Mouse (Mus musculus): Measurements from ENCODE around the gene Zfyve1. TPM values are rescaled to one million over a fixed set of nuclear protein-coding genes. Genes with fewer than 3 reads are reported as not detected.

Gene Zfyve1
- polyA plus RNA-seq, 1 experiment from 2014 or later, result 16.2 TPM

GRCm38 (mm10) chr12:83544791-83545190 is 52.2 kb downstream of the Zfyve1 start:
- no peak overlapping the region for H3K27ac ChIP-seq (replicated peaks; ENCODE audit: low read depth, low read length)

GRCm38 (mm10) chr12:83543997-83544396 is 53.0 kb downstream of the Zfyve1 start:
- H3K4me3 ChIP-seq (ENCODE audit: low read depth, low read length), result no peak overlapping the region
- H3K9ac ChIP-seq (ENCODE audit: low read length), result no peak overlapping the region
- H3K36me3 ChIP-seq (ENCODE audit: control insufficient read depth, insufficient read depth, low read length), result peaks cover 14% of the 10 kb centered on the region
- H3K27me3 ChIP-seq (ENCODE audit: control insufficient read depth, insufficient read depth, low read length), result no peaks in the 10 kb centered on the region
- H3K4me2 ChIP-seq (ENCODE audit: low read depth, severe bottlenecking), result no peak overlapping the region
- WGBS, result 83% methylated on average over 7 of the region's 7 CpGs
- ATAC-seq (ENCODE audit: insufficient number of reproducible peaks, low FRiP score, low TSS enrichment, low read depth), result no peak
- no peaks in the 10 kb centered on the region for H3K4me1 ChIP-seq (ENCODE audit: control insufficient read depth, insufficient read depth, low read length)
- DNase-seq (ENCODE audit: low spot score), result no peak
- H3K27ac ChIP-seq (replicated peaks; ENCODE audit: low read depth, low read length), result no peak overlapping the region
- no peaks in the 10 kb centered on the region for H3K9me3 ChIP-seq (ENCODE audit: control insufficient read depth, low read length)

More at GRCm38 (mm10) chr12:83544791-83545190, 52.2 kb downstream of the Zfyve1 start:
- no peaks in the 10 kb centered on the region for H3K9me3 ChIP-seq (ENCODE audit: control insufficient read depth, low read length)
- no peak overlapping the region for H3K9ac ChIP-seq (ENCODE audit: low read length)
- H3K27me3 ChIP-seq (ENCODE audit: control insufficient read depth, insufficient read depth, low read length), result no peaks in the 10 kb centered on the region
- ATAC-seq (ENCODE audit: insufficient number of reproducible peaks, low FRiP score, low TSS enrichment, low read depth) (no peak), DNase-seq (ENCODE audit: low spot score) (no peak)
- peaks cover 8% of the 10 kb centered on the region; the same call in 1 of the 2 replicates for H3K36me3 ChIP-seq (ENCODE audit: control insufficient read depth, insufficient read depth, low read length)
- H3K4me2 ChIP-seq (ENCODE audit: low read depth, severe bottlenecking), result no peak overlapping the region
- no peak overlapping the region for H3K4me3 ChIP-seq (ENCODE audit: low read depth, low read length)
- H3K4me1 ChIP-seq (ENCODE audit: control insufficient read depth, insufficient read depth, low read length), result no peaks in the 10 kb centered on the region

- ATAC-seq (ENCODE audit: insufficient number of reproducible peaks, low FRiP score, low TSS enrichment, low read depth) (no peak), DNase-seq (ENCODE audit: low spot score) (no peak)
- H3K9me3 ChIP-seq (ENCODE audit: control insufficient read depth, low read length), result no peaks in the 10 kb centered on the region
- no peaks in the 10 kb centered on the region for H3K27me3 ChIP-seq (ENCODE audit: control insufficient read depth, insufficient read depth, low read length)
- peaks cover 6% of the 10 kb centered on the region for H3K36me3 ChIP-seq (ENCODE audit: control insufficient read depth, insufficient read depth, low read length)
- no peak overlapping the region for H3K27ac ChIP-seq (replicated peaks; ENCODE audit: low read depth, low read length)
- 0 out of 2 replicates have a peak, but pooled peaks cover 3% of the 10 kb centered on the region for H3K4me1 ChIP-seq (ENCODE audit: control insufficient read depth, insufficient read depth, low read length)
- no peak overlapping the region for H3K9ac ChIP-seq (ENCODE audit: low read length)
- H3K4me2 ChIP-seq (ENCODE audit: low read depth, severe bottlenecking), result no peak overlapping the region
- 84% methylated on average over 9 of the region's 9 CpGs for WGBS
- H3K4me3 ChIP-seq (ENCODE audit: low read depth, low read length), result no peak overlapping the region
These were observed 61.0 kb downstream of the Zfyve1 start for GRCm38 (mm10) chr12:83536039-83536438.

GRCm38 (mm10) chr12:83535428-83535827 is 61.6 kb downstream of the Zfyve1 start:
- H3K9me3 ChIP-seq (ENCODE audit: control insufficient read depth, low read length), result no peaks in the 10 kb centered on the region
- 75% methylated on average over 11 of the region's 11 CpGs for WGBS
- no peak overlapping the region for H3K4me3 ChIP-seq (ENCODE audit: low read depth, low read length)
- DNase-seq (ENCODE audit: low spot score) (no peak), ATAC-seq (ENCODE audit: insufficient number of reproducible peaks, low FRiP score, low TSS enrichment, low read depth) (no peak)
- H3K36me3 ChIP-seq (ENCODE audit: control insufficient read depth, insufficient read depth, low read length), result peaks cover 6% of the 10 kb centered on the region
- no peak overlapping the region for H3K4me2 ChIP-seq (ENCODE audit: low read depth, severe bottlenecking)
- no peak overlapping the region for H3K9ac ChIP-seq (ENCODE audit: low read length)
- H3K27ac ChIP-seq (replicated peaks; ENCODE audit: low read depth, low read length), result no peak overlapping the region
- no peaks in the 10 kb centered on the region for H3K27me3 ChIP-seq (ENCODE audit: control insufficient read depth, insufficient read depth, low read length)
- 0 out of 2 replicates have a peak, but pooled peaks cover 3% of the 10 kb centered on the region for H3K4me1 ChIP-seq (ENCODE audit: control insufficient read depth, insufficient read depth, low read length)

GRCm38 (mm10) chr12:83534190-83534589 is 62.8 kb downstream of the Zfyve1 start:
- Histone ChIP-seq H3K4me1 (ENCODE audit: control insufficient read depth, insufficient read depth, low read length) (0 out of 2 replicates have a peak, but pooled peaks cover 3% of the 10 kb centered on the region), H3K4me3 (ENCODE audit: low read depth, low read length) (no peak overlapping the region), H3K9me3 (ENCODE audit: control insufficient read depth, low read length) (no peaks in the 10 kb centered on the region), H3K27ac (replicated peaks; ENCODE audit: low read depth, low read length) (no peak overlapping the region), H3K27me3 (ENCODE audit: control insufficient read depth, insufficient read depth, low read length) (no peaks in the 10 kb centered on the region), H3K9ac (ENCODE audit: low read length) (no peak overlapping the region), H3K4me2 (ENCODE audit: low read depth, severe bottlenecking) (no peak overlapping the region), H3K36me3 (ENCODE audit: control insufficient read depth, insufficient read depth, low read length) (peaks cover 2% of the 10 kb centered on the region)
- DNase-seq (ENCODE audit: low spot score) (no peak), ATAC-seq (ENCODE audit: insufficient number of reproducible peaks, low FRiP score, low TSS enrichment, low read depth) (no peak)
- WGBS, result 80% methylated on average over 3 of the region's 3 CpGs

GRCm38 (mm10) chr12:83532966-83533365 is 64.1 kb downstream of the Zfyve1 start:
- Histone ChIP-seq H3K4me1 (ENCODE audit: control insufficient read depth, insufficient read depth, low read length) (0 out of 2 replicates have a peak, but pooled peaks cover 3% of the 10 kb centered on the region), H3K9ac (ENCODE audit: low read length) (no peak overlapping the region), H3K9me3 (ENCODE audit: control insufficient read depth, low read length) (no peaks in the 10 kb centered on the region), H3K4me2 (ENCODE audit: low read depth, severe bottlenecking) (no peak overlapping the region), H3K4me3 (ENCODE audit: low read depth, low read length) (no peak overlapping the region), H3K27me3 (ENCODE audit: control insufficient read depth, insufficient read depth, low read length) (no peaks in the 10 kb centered on the region), H3K27ac (replicated peaks; ENCODE audit: low read depth, low read length) (no peak overlapping the region), H3K36me3 (ENCODE audit: control insufficient read depth, insufficient read depth, low read length) (no peaks in the 10 kb centered on the region; the same call in 1 of the 2 replicates)
- ATAC-seq (ENCODE audit: insufficient number of reproducible peaks, low FRiP score, low TSS enrichment, low read depth), result no peak
- no peak for DNase-seq (ENCODE audit: low spot score)
- WGBS, result 97% methylated on average over 3 of the region's 3 CpGs

GRCm38 (mm10) chr12:83531992-83532391 is 65.0 kb downstream of the Zfyve1 start:
- DNase-seq (ENCODE audit: low spot score), result no peak

GRCm38 (mm10) chr12:83528665-83529064 is 68.4 kb downstream of the Zfyve1 start:
- H3K4me2 ChIP-seq (ENCODE audit: low read depth, severe bottlenecking), result no peak overlapping the region
- ATAC-seq (ENCODE audit: insufficient number of reproducible peaks, low FRiP score, low TSS enrichment, low read depth) (no peak), DNase-seq (ENCODE audit: low spot score) (no peak)
- 86% methylated on average over 5 of the region's 5 CpGs for WGBS
- H3K27ac ChIP-seq (replicated peaks; ENCODE audit: low read depth, low read length), result no peak overlapping the region
- no peaks in the 10 kb centered on the region for H3K4me1 ChIP-seq (ENCODE audit: control insufficient read depth, insufficient read depth, low read length)
- no peaks in the 10 kb centered on the region for H3K9me3 ChIP-seq (ENCODE audit: control insufficient read depth, low read length)
- H3K27me3 ChIP-seq (ENCODE audit: control insufficient read depth, insufficient read depth, low read length), result no peaks in the 10 kb centered on the region
- no peaks in the 10 kb centered on the region for H3K36me3 ChIP-seq (ENCODE audit: control insufficient read depth, insufficient read depth, low read length)
- H3K9ac ChIP-seq (ENCODE audit: low read length), result no peak overlapping the region
- H3K4me3 ChIP-seq (ENCODE audit: low read depth, low read length), result no peak overlapping the region

More at GRCm38 (mm10) chr12:83531992-83532391, 65.0 kb downstream of the Zfyve1 start:
- 0 out of 2 replicates have a peak, but pooled peaks cover 3% of the 10 kb centered on the region for H3K4me1 ChIP-seq (ENCODE audit: control insufficient read depth, insufficient read depth, low read length)
- H3K9me3 ChIP-seq (ENCODE audit: control insufficient read depth, low read length), result no peaks in the 10 kb centered on the region
- no peak overlapping the region for H3K4me2 ChIP-seq (ENCODE audit: low read depth, severe bottlenecking)
- no peak overlapping the region for H3K4me3 ChIP-seq (ENCODE audit: low read depth, low read length)
- no peak overlapping the region for H3K9ac ChIP-seq (ENCODE audit: low read length)
- no peak overlapping the region for H3K27ac ChIP-seq (replicated peaks; ENCODE audit: low read depth, low read length)
- ATAC-seq (ENCODE audit: insufficient number of reproducible peaks, low FRiP score, low TSS enrichment, low read depth), result no peak
- no peaks in the 10 kb centered on the region for H3K27me3 ChIP-seq (ENCODE audit: control insufficient read depth, insufficient read depth, low read length)
- 88% methylated on average over 6 of the region's 6 CpGs for WGBS
- H3K36me3 ChIP-seq (ENCODE audit: control insufficient read depth, insufficient read depth, low read length), result no peaks in the 10 kb centered on the region; the same call in 1 of the 2 replicates

GRCm38 (mm10) chr12:83527816-83528215 is 69.2 kb downstream of the Zfyve1 start:
- Histone ChIP-seq H3K4me1 (ENCODE audit: control insufficient read depth, insufficient read depth, low read length) (no peaks in the 10 kb centered on the region), H3K27me3 (ENCODE audit: control insufficient read depth, insufficient read depth, low read length) (no peaks in the 10 kb centered on the region), H3K9ac (ENCODE audit: low read length) (no peak overlapping the region), H3K4me2 (ENCODE audit: low read depth, severe bottlenecking) (no peak overlapping the region), H3K4me3 (ENCODE audit: low read depth, low read length) (no peak overlapping the region), H3K27ac (replicated peaks; ENCODE audit: low read depth, low read length) (no peak overlapping the region), H3K36me3 (ENCODE audit: control insufficient read depth, insufficient read depth, low read length) (no peaks in the 10 kb centered on the region), H3K9me3 (ENCODE audit: control insufficient read depth, low read length) (no peaks in the 10 kb centered on the region)
- 55% methylated on average over 6 of the region's 6 CpGs for WGBS
- no peak for ATAC-seq (ENCODE audit: insufficient number of reproducible peaks, low FRiP score, low TSS enrichment, low read depth)
- DNase-seq (ENCODE audit: low spot score), result no peak

All from limb, embryonic 11.5 days (tissue).